Mouse (Mus musculus): ENCODE measurements around the gene Kif6. TPM values are rescaled to one million over a fixed set of nuclear protein-coding genes. Genes with fewer than 3 reads are reported as not detected.

The Kif6 gene
- polyA plus RNA-seq, 1 experiment from 2014 or later, result 2.7 TPM

DNA sequence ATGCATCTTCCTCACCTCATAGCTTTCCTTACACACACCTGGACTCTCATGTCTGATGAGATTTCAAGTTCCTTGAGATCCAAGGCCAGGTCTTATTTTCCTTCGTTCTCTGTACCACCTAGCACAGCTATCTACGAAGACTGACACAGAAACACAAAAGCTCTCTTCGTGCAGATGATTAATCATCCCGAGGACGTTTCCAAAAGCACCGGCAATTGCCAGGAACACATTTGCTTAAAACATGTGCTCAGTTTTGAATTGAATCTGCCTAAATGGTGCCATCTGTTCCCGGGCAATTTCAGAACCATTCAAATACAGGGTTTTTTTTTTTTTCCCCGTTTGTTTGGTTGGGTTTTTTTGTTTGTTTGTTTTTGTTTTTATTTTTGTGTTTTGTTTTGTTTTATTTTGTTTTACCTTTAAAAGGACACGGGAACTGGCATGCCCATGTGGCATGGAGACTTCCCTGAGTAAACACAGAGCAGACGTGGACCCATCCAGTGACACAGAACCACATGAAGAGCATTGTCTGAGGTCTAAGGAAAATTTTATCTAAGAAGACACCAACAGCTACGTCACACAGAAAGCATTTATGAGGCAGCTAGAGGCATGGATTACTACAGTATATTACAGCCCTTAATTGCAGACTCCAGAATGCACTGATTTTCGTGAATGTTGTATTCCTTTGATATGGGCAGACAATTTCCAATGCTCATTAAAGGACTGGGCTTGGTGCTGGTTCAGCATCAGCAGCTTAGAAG lies 88.7 kb downstream of the Kif6 start:
- no peaks in the 10 kb centered on the region for H3K9me3 ChIP-seq (ENCODE audit: control insufficient read depth, low read depth, low read length)
- no peak overlapping the region for H3K27ac ChIP-seq (ENCODE audit: low read length)
- no peak overlapping the region for H3K4me2 ChIP-seq (replicated peaks; ENCODE audit: low read depth, low read length)
- H3K9ac ChIP-seq (replicated peaks; ENCODE audit: low read depth, low read length), result no peak overlapping the region
- no peak overlapping the region for H3K4me3 ChIP-seq (ENCODE audit: low read depth, low read length)
- ATAC-seq (ENCODE audit: insufficient number of reproducible peaks, insufficient read depth, low FRiP score, low read depth), result no peak
- 51% methylated on average over 12 of the region's 12 CpGs for WGBS
- H3K4me1 ChIP-seq (ENCODE audit: control insufficient read depth, insufficient read depth, low read length), result no peaks in the 10 kb centered on the region
- H3K36me3 ChIP-seq (ENCODE audit: control insufficient read depth, insufficient read depth, low read length), result no peaks in the 10 kb centered on the region
- H3K27me3 ChIP-seq (ENCODE audit: control insufficient read depth, insufficient read depth, low read length), result no peaks in the 10 kb centered on the region

DNA sequence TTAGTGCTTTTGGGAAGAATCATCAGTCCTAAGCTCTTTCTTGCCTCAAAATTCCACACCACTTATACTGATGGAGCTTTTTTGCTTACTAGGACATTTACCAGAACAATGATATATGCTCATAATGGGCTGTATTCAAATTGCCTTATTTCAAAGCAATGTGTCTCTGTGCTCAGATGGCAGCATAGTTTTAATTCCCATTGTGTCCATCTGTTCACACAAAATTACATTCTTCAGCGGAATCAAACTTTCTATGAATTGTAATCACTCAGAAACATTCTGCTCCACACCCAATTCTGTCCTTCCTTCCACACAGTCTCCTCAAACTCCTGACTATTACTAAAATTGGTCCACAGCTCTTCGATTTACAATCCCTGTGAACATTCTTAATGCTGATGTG lies 94.3 kb downstream of the Kif6 start:
- Histone ChIP-seq H3K4me3 (ENCODE audit: low read depth, low read length) (no peak overlapping the region), H3K4me2 (replicated peaks; ENCODE audit: low read depth, low read length) (no peak overlapping the region), H3K27me3 (ENCODE audit: control insufficient read depth, insufficient read depth, low read length) (no peaks in the 10 kb centered on the region), H3K9ac (replicated peaks; ENCODE audit: low read depth, low read length) (no peak overlapping the region), H3K27ac (ENCODE audit: low read length) (no peak overlapping the region), H3K36me3 (ENCODE audit: control insufficient read depth, insufficient read depth, low read length) (no peaks in the 10 kb centered on the region), H3K9me3 (ENCODE audit: control insufficient read depth, low read depth, low read length) (no peaks in the 10 kb centered on the region), H3K4me1 (ENCODE audit: control insufficient read depth, insufficient read depth, low read length) (no peaks in the 10 kb centered on the region)
- WGBS, result 85% methylated on average over 2 of the region's 2 CpGs
- no peak for ATAC-seq (ENCODE audit: insufficient number of reproducible peaks, insufficient read depth, low FRiP score, low read depth)

DNA sequence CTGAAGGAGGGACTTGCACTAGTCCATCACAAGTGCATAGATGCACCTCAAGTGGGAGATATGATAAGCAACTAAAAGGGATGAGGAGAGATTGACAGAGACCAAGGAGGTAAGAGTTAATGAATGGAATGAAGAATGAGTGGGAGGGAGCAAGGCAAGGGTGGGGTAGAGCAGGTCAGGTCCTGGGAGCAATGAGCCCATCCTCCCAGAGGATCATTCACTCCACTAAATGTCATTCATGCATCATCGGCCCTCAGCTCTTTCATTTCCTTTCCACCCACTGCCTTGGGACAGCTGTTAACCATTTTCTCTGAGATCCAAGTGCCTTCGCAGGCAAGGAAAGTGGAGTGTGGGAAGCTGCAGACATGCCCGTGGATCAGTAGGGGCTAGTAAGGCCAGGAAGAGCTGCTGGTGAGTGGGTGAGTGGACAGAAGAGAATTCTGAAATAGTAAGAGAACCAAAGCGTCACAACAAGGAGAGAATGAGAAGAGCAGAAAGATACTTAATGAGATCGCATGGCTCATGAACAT lies 95.2 kb downstream of the Kif6 start:
- Histone ChIP-seq H3K9ac (replicated peaks; ENCODE audit: low read depth, low read length) (no peak overlapping the region), H3K4me1 (ENCODE audit: control insufficient read depth, insufficient read depth, low read length) (no peaks in the 10 kb centered on the region), H3K9me3 (ENCODE audit: control insufficient read depth, low read depth, low read length) (no peaks in the 10 kb centered on the region), H3K27me3 (ENCODE audit: control insufficient read depth, insufficient read depth, low read length) (no peaks in the 10 kb centered on the region), H3K4me3 (ENCODE audit: low read depth, low read length) (no peak overlapping the region), H3K36me3 (ENCODE audit: control insufficient read depth, insufficient read depth, low read length) (no peaks in the 10 kb centered on the region), H3K27ac (ENCODE audit: low read length) (no peak overlapping the region), H3K4me2 (replicated peaks; ENCODE audit: low read depth, low read length) (no peak overlapping the region)
- WGBS, result 85% methylated on average over 5 of the region's 5 CpGs
- ATAC-seq (ENCODE audit: insufficient number of reproducible peaks, insufficient read depth, low FRiP score, low read depth), result no peak

DNA sequence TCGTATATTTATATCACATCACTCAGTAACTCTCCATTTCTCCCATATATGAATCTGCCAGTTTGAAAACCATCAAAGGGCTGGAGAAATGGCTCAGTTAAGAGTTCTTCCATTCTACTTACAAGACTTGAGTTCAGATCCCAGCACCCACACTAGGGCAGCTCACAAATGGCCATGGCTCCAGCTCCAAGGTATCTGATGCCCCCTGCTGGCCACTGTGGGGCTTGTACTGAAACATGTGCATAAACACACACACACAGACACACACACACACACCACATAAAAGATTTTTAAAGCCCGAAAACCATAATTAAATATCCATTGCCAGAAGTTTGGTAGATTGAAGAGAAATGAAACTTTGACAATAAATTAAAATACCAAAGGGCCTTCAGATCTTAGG lies 111.3 kb downstream of the Kif6 start:
- Histone ChIP-seq H3K36me3 (ENCODE audit: control insufficient read depth, insufficient read depth, low read length) (no peaks in the 10 kb centered on the region), H3K9me3 (ENCODE audit: control insufficient read depth, low read depth, low read length) (no peaks in the 10 kb centered on the region), H3K4me2 (replicated peaks; ENCODE audit: low read depth, low read length) (no peak overlapping the region), H3K4me1 (ENCODE audit: control insufficient read depth, insufficient read depth, low read length) (peaks cover 13% of the 10 kb centered on the region; the same call in 1 of the 2 replicates), H3K27ac (ENCODE audit: low read length) (no peak overlapping the region), H3K27me3 (ENCODE audit: control insufficient read depth, insufficient read depth, low read length) (no peaks in the 10 kb centered on the region), H3K4me3 (ENCODE audit: low read depth, low read length) (no peak overlapping the region), H3K9ac (replicated peaks; ENCODE audit: low read depth, low read length) (no peak overlapping the region)
- 97% methylated on average over 2 of the region's 2 CpGs for WGBS
- no peak for ATAC-seq (ENCODE audit: insufficient number of reproducible peaks, insufficient read depth, low FRiP score, low read depth)

DNA sequence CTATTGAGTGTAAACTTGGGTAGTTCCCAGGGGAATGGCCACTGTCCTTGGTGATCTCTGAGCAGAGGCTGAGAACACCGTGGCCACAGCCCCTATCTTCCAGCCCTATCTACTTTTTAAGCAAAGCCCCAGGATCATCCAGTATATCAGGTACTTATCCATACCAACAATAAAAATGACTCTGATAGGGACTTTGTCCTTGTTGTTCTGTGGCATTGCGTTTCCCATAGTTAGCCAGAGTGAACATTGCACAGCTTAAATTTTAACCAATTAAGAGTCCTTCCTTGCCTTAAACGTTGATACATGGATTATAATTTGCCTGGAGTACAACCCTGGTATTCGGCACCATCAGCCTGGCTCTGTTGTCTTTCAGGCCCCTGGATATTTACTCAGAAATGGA lies 112.0 kb downstream of the Kif6 start:
- Histone ChIP-seq H3K9ac (replicated peaks; ENCODE audit: low read depth, low read length) (no peak overlapping the region), H3K36me3 (ENCODE audit: control insufficient read depth, insufficient read depth, low read length) (no peaks in the 10 kb centered on the region), H3K27ac (ENCODE audit: low read length) (peak overlapping the region; percentile 71), H3K9me3 (ENCODE audit: control insufficient read depth, low read depth, low read length) (no peaks in the 10 kb centered on the region), H3K27me3 (ENCODE audit: control insufficient read depth, insufficient read depth, low read length) (no peaks in the 10 kb centered on the region), H3K4me1 (ENCODE audit: control insufficient read depth, insufficient read depth, low read length) (peaks cover 13% of the 10 kb centered on the region; the same call in 1 of the 2 replicates), H3K4me3 (ENCODE audit: low read depth, low read length) (no peak overlapping the region), H3K4me2 (replicated peaks; ENCODE audit: low read depth, low read length) (no peak overlapping the region)
- 59% methylated on average over 4 of the region's 4 CpGs for WGBS
- no peak for ATAC-seq (ENCODE audit: insufficient number of reproducible peaks, insufficient read depth, low FRiP score, low read depth)

DNA sequence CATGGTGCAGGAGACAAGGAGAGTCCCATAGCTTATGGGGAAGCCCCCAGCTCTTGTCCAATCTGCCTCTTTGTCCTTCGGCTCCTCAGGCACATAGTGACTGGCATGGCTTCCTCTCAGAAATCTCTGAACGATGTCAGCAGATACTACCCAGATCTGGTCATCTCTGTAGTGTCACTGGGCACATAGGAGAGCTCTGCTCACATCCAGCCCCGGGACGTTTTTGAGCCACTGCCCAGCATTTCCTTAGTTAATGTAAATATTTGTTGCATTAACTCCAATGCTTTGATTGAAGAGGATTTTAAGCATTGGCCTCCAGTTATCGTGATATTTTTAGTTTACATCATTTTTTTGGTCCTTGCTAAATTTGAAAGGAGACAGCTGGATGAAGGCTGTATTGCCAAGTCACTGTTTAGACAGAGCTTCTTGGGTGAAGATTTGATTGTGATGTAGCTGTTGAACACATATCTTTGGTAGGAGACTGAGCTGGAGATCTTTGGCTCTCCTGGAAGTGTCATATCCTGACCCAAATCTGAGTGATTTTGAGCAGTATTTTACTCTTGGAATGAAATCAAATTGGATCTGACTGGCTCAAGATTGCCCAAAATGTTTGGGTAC lies 112.6 kb downstream of the Kif6 start:
- H3K9ac ChIP-seq (replicated peaks; ENCODE audit: low read depth, low read length), result no peak overlapping the region
- ATAC-seq (ENCODE audit: insufficient number of reproducible peaks, insufficient read depth, low FRiP score, low read depth), result peak; percentile 69; the same call in 1 of the 2 replicates
- no peaks in the 10 kb centered on the region for H3K9me3 ChIP-seq (ENCODE audit: control insufficient read depth, low read depth, low read length)
- no peaks in the 10 kb centered on the region for H3K36me3 ChIP-seq (ENCODE audit: control insufficient read depth, insufficient read depth, low read length)
- no peak overlapping the region for H3K4me3 ChIP-seq (ENCODE audit: low read depth, low read length)
- no peak overlapping the region for H3K4me2 ChIP-seq (replicated peaks; ENCODE audit: low read depth, low read length)
- no peaks in the 10 kb centered on the region for H3K27me3 ChIP-seq (ENCODE audit: control insufficient read depth, insufficient read depth, low read length)
- WGBS, result 29% methylated on average over 5 of the region's 5 CpGs
- H3K27ac ChIP-seq (ENCODE audit: low read length), result peak overlapping the region; percentile 71; the same call in 1 of the 2 replicates
- H3K4me1 ChIP-seq (ENCODE audit: control insufficient read depth, insufficient read depth, low read length), result peaks cover 13% of the 10 kb centered on the region; the same call in 1 of the 2 replicates

DNA sequence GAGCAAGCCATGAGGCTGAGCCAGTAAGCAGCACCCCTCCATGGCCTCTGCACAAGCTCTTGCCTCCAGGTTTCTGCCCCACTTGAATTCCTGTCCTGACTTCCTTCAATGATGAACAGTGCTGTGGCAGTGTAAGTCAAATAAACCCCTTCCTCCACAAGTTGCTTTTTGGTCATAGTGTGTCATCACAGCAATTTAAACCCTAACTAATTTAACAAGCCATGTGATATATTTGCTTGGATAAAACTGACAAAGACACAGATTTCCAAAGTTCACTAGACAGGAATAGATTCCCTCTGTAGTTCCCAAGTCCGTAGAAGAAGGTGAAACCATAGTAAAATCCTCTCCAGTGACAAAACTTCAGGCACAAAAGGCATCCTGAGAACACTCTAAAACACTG lies 114.9 kb downstream of the Kif6 start:
- no peak overlapping the region for H3K4me3 ChIP-seq (ENCODE audit: low read depth, low read length)
- H3K9ac ChIP-seq (replicated peaks; ENCODE audit: low read depth, low read length), result no peak overlapping the region
- H3K4me2 ChIP-seq (replicated peaks; ENCODE audit: low read depth, low read length), result no peak overlapping the region
- H3K27me3 ChIP-seq (ENCODE audit: control insufficient read depth, insufficient read depth, low read length), result no peaks in the 10 kb centered on the region
- WGBS, result 79% methylated on average over 1 of the region's 1 CpGs
- no peak for ATAC-seq (ENCODE audit: insufficient number of reproducible peaks, insufficient read depth, low FRiP score, low read depth)
- H3K4me1 ChIP-seq (ENCODE audit: control insufficient read depth, insufficient read depth, low read length), result peaks cover 15% of the 10 kb centered on the region; the same call in 1 of the 2 replicates
- H3K36me3 ChIP-seq (ENCODE audit: control insufficient read depth, insufficient read depth, low read length), result no peaks in the 10 kb centered on the region
- H3K9me3 ChIP-seq (ENCODE audit: control insufficient read depth, low read depth, low read length), result no peaks in the 10 kb centered on the region
- no peak overlapping the region for H3K27ac ChIP-seq (ENCODE audit: low read length)

DNA sequence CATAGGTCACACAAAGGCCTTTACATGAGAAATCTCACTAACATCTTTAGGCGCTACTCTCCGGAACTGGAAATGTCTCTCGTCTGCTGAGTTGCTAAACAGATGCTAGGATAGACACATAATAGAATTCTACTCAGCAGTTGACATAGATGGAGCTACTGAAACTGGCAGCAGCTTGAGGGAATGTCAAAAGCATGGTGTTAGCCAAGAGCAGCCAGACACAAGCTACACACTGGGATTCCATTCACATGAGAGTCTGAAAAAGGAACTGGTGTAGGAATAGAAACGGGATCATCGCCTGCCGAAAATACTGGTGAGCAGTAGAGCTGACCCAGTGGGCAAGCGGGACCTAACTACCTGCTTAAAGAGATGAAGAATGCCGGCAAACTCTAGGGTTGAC lies 117.8 kb downstream of the Kif6 start:
- H3K27me3 ChIP-seq (ENCODE audit: control insufficient read depth, insufficient read depth, low read length), result no peaks in the 10 kb centered on the region
- no peak overlapping the region for H3K4me2 ChIP-seq (replicated peaks; ENCODE audit: low read depth, low read length)
- H3K27ac ChIP-seq (ENCODE audit: low read length), result no peak overlapping the region
- H3K4me1 ChIP-seq (ENCODE audit: control insufficient read depth, insufficient read depth, low read length), result 0 out of 2 replicates have a peak, but pooled peaks cover 8% of the 10 kb centered on the region
- H3K4me3 ChIP-seq (ENCODE audit: low read depth, low read length), result no peak overlapping the region
- no peaks in the 10 kb centered on the region for H3K9me3 ChIP-seq (ENCODE audit: control insufficient read depth, low read depth, low read length)
- no peak overlapping the region for H3K9ac ChIP-seq (replicated peaks; ENCODE audit: low read depth, low read length)
- ATAC-seq (ENCODE audit: insufficient number of reproducible peaks, insufficient read depth, low FRiP score, low read depth), result no peak
- H3K36me3 ChIP-seq (ENCODE audit: control insufficient read depth, insufficient read depth, low read length), result no peaks in the 10 kb centered on the region
- WGBS, result 86% methylated on average over 8 of the region's 8 CpGs
